Mouse (Mus musculus) bone marrow, adult 2 months (tissue): ENCODE measurements at regions not wholly inside any gene's neighbourhood (a gene's known extent, or its start where the extent isn't known, plus 50 kb on each side); places are given as distances from the start of the nearest gene placed in this dataset.

ENCODE experiments used
- H3K27ac ChIP-seq: fragments of 200-500 bp; 2 replicates; pipeline ENCODE4 v1.5.1; 2012; ENCODE audit warnings: low read depth, mild to moderate bottlenecking, control low read depth, inconsistent platforms, low read length; ENCODE audit not compliant: control insufficient read depth, poor library complexity, insufficient read depth
- H3K4me1 ChIP-seq: fragments of 200-500 bp; 2 replicates; pipeline ENCODE4 v1.6.1; 2011; ENCODE audit warnings: low read length; ENCODE audit not compliant: control insufficient read depth, insufficient read depth
- H3K4me3 ChIP-seq: fragments of 200-500 bp; replicated peaks from 2 replicates; pipeline ENCODE3; 2011; ENCODE audit warnings: mild to moderate bottlenecking, low read depth, low read length, control low read depth; ENCODE audit not compliant: control insufficient read depth
- CTCF ChIP-seq: fragments of 200-500 bp; IDR thresholded peaks from 2 replicates; pipeline ENCODE4 v1.5.1; 2011; ENCODE audit warnings: low read length, control low read depth; ENCODE audit not compliant: control insufficient read depth, insufficient read depth
- POLR2A ChIP-seq: fragments of 200-500 bp; IDR thresholded peaks from 2 replicates; pipeline ENCODE4 v1.6.1; 2011; ENCODE audit warnings: low read depth, mild to moderate bottlenecking, control low read depth, low read length, borderline replicate concordance; ENCODE audit not compliant: control insufficient read depth
- WGBS: fragments of 180-500 bp; shearing (Covaris S2); methylation state at CpG from one replicate; pipeline ENCODE4 v1.1.7; 2018; 5-methylcytosine and 5-hydroxymethylcytosine counted together

DNA sequence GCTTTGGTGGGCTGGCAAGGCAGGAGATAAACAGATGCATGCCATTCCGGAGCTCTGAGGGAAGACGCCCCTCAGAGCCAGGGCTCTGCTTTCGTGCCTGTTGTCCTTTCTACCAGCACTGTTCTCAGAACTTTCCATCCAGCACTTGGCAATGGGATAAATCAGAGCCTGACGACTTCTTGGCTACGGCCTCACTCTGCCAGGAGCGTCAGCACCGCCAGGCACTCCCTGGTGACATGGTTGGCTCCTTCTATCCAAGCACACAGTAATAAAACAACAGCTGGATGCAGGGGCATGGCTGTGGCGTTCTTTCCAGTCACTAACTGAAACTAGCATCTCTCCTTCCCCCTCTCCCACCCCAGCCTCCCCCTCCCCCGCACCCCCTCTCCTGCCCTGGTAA, 215.4 kb downstream of the Ly86 start:
- TF ChIP-seq POLR2A (no peak), CTCF (no peak)
- H3K4me1 ChIP-seq, result no peaks in the 10 kb centered on the region; the same call in 1 of the 2 replicates
- 71% methylated on average over 9 of the region's 9 CpGs for WGBS
- no peak overlapping the region for H3K27ac ChIP-seq
- no peak overlapping the region for H3K4me3 ChIP-seq

DNA sequence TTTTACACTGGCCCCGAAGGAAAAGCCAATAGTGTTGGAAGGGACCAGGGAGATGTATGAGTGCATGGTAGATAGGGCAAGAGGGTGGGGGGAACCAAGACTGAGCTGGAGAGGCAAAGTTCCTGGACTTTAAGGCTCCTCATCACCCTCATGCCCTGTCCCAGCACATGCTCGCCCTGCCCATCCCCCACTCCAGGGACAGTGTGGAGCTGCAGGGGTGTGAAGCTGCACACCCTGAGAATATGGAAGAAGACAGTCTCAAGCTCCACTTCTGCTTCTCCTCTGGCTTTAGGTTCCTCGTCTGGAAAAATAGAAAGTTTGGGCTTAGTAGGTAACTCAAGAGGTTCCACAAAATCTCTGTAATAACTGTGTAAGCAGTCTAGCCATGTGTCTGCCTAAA, 215.8 kb downstream of the Ly86 start:
- Histone ChIP-seq H3K4me1 (no peaks in the 10 kb centered on the region; the same call in 1 of the 2 replicates), H3K27ac (no peak overlapping the region), H3K4me3 (no peak overlapping the region)
- TF ChIP-seq CTCF (no peak), POLR2A (no peak)
- WGBS, result 45% methylated on average over 3 of the region's 3 CpGs

DNA sequence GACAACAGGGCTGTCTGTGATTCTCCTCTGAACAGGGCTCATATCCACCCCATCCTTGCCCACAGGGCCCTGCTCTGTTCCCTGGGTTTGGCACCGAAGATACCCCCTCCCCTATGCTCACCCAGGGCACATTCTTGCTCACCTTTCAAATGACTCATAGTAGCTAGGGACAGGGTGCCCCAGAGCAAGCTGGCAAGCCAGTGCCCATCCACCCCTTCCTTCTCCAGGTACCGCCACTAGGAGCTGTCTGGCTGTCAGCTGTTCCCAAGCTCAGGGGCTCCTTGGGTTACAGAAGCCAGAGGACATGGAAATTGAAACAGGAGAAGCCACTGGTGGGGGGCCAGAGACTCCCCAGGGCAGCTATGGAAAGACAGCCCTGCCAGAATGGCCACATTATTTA, 216.4 kb downstream of the Ly86 start:
- 69% methylated on average over 2 of the region's 2 CpGs for WGBS
- no peaks in the 10 kb centered on the region; the same call in 1 of the 2 replicates for H3K4me1 ChIP-seq
- H3K4me3 ChIP-seq, result no peak overlapping the region
- no peak overlapping the region for H3K27ac ChIP-seq
- no peak for TF ChIP-seq CTCF
- TF ChIP-seq POLR2A, result no peak

DNA sequence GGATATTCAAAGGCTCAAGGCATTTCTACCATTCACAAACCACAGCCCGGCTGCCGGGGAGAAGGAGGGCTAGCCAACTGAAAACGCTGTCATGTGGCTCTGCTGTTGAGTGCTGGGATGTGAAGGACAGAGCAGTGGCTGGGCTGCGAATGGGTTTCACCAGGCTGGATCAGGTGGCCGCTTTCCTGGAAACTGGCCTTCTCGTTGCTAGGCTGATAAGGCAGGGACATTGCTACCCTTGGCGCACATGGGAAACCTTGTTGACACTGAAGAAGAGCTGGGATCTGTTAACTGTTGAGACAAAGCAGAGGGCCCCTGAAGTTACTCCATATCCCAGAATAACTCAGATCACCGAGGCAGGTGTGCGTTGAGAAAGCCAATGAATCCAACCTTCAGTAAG, 216.1 kb upstream of the Rreb1 start:
- no peak overlapping the region for H3K27ac ChIP-seq
- H3K4me1 ChIP-seq, result no peaks in the 10 kb centered on the region; the same call in 1 of the 2 replicates
- 80% methylated on average over 9 of the region's 9 CpGs for WGBS
- no peak overlapping the region for H3K4me3 ChIP-seq
- TF ChIP-seq CTCF, result no peak
- TF ChIP-seq POLR2A, result no peak

DNA sequence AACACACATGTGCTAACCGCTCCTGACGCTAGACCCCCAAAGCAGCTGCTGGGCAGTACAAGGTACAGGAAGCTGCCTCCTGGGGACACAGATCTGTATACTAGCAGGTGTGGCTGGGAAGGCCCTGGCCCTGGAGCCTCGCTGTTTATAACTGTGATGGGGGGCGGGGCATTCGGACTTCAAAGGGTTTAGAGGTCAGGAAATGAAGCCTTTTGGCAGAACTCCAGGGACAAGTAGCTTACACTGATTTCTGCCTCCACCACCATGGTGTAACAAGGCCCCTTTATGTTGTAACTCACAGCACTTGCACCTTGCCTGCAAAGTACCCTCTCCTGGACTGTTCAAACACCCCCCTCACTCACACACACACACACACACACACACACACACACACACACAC, 215.5 kb upstream of the Rreb1 start:
- TF ChIP-seq CTCF (no peak), POLR2A (no peak)
- no peak overlapping the region for H3K27ac ChIP-seq
- no peaks in the 10 kb centered on the region; the same call in 1 of the 2 replicates for H3K4me1 ChIP-seq
- no peak overlapping the region for H3K4me3 ChIP-seq
- 37% methylated on average over 5 of the region's 5 CpGs for WGBS

DNA sequence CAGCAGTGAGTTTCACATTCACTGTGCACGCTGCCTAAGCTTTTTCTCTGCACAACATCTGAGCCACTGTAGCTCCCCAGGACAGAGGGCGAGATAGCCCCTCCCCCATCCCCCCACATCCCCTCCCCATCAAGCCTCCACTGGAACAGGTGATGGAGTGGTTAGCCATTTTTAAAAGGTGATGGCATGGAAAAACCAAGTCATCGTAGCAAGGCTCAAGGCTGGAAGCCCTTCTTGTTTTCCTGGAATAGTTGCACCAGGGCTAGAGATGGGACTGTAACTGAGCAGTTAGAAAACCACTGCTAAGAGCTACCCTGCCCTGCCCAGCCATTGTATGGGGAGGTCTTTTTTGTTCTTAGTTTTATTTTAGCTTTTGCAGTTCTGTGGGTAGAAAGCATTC, 209.1 kb upstream of the Rreb1 start:
- H3K4me1 ChIP-seq, result no peaks in the 10 kb centered on the region
- TF ChIP-seq POLR2A (no peak), CTCF (no peak)
- WGBS, result 80% methylated on average over 3 of the region's 3 CpGs
- H3K4me3 ChIP-seq, result no peak overlapping the region
- no peak overlapping the region for H3K27ac ChIP-seq

DNA sequence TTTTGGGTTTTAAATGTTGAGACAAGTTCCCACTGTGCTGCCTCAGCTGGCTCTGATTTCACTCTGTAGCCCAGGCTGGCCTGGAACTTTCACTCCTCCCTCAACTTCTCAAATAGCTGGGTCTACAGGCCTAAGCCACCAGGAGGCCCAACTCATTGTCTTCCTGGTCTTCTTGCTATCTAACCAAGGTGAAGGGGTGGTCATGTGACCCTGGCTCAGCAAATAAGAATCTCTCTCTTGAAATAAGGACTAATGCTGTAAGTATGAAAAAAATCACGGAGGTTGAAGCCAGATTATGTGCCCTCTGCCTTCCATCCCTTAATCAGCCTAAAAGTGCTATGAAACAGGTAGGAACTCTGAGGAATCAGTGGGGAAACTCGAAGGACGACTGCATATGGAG, 208.7 kb upstream of the Rreb1 start:
- H3K27ac ChIP-seq, result no peak overlapping the region
- H3K4me3 ChIP-seq, result no peak overlapping the region
- WGBS, result 82% methylated on average over 3 of the region's 3 CpGs
- TF ChIP-seq POLR2A (no peak), CTCF (no peak)
- no peaks in the 10 kb centered on the region for H3K4me1 ChIP-seq

DNA sequence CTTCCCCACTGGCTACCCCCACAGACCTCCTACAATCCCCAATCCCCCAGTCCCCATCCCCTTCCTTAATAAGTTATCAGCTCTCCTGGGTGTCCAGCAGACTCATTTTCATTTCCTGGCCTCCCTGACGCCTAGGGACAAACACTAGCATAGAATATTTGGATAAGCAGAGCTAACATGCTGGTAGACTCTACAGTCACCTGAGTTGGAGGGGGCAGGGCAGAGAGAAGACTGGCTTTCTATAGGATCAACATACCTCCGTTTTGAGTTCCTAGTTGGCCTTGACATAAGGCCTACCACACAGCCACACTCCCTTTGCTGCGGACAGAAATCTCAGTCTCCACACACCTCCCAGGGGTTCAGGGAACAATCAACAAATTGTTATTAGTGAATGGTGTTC, 205.2 kb upstream of the Rreb1 start:
- Histone ChIP-seq H3K27ac (no peak overlapping the region), H3K4me1 (no peaks in the 10 kb centered on the region), H3K4me3 (no peak overlapping the region)
- WGBS, result 81% methylated on average over 3 of the region's 3 CpGs
- TF ChIP-seq POLR2A (no peak), CTCF (no peak)

DNA sequence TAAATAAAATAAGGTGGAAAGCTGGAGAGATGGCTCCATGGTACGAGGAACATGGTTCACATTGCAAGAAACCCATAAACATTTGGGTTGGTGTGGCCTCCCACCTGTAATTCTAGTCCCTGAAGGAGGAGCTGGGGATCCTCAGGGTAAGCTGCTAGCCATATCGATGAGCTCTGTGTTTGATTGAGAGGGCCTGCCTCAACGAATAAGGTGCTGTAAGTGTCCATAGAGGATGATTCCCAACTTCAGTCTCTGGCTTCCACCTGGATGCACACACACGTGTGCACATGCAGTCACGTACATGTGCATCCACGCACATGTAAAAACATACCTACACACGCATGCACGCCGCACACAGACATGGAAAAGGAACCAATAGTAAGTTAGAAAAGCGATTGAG, 199.0 kb upstream of the Rreb1 start:
- no peak overlapping the region for H3K27ac ChIP-seq
- WGBS, result 85% methylated on average over 10 of the region's 10 CpGs

More for the DNA sequence above, 199.0 kb upstream of the Rreb1 start:
- TF ChIP-seq CTCF (no peak), POLR2A (no peak)
- Histone ChIP-seq H3K4me1 (no peaks in the 10 kb centered on the region; the same call in 1 of the 2 replicates), H3K4me3 (no peak overlapping the region)
